Mouse (Mus musculus) cerebellum, adult 2 months (tissue): Measurements from ENCODE around the gene Creb3l1. TPM values are rescaled to one million over a fixed set of nuclear protein-coding genes. Genes with fewer than 3 reads are reported as not detected.

ENCODE experiments used
- DNase-seq, 2 experiments: peaks; one replicate each; pipeline ENCODE4 v3.0.0; 2021
- H3K27ac ChIP-seq: fragments of 200-500 bp; 2 replicates; pipeline ENCODE4 v1.5.1; 2012; ENCODE audit warnings: low read length, control low read depth, inconsistent platforms; ENCODE audit not compliant: insufficient read depth
- H3K27me3 ChIP-seq: fragments of 200-500 bp; 2 replicates; pipeline ENCODE4 v1.6.1; 2012; ENCODE audit warnings: inconsistent platforms, mild to moderate bottlenecking, low read length, moderate library complexity; ENCODE audit not compliant: control insufficient read depth, insufficient read depth
- H3K4me1 ChIP-seq: fragments of 200-500 bp; 2 replicates; pipeline ENCODE4 v1.6.1; 2011; ENCODE audit warnings: low read length; ENCODE audit not compliant: control insufficient read depth, insufficient read depth
- H3K4me3 ChIP-seq: fragments of 200-500 bp; replicated peaks from 2 replicates; pipeline ENCODE3; 2011; ENCODE audit warnings: mild to moderate bottlenecking, low read depth, low read length, control low read depth; ENCODE audit not compliant: insufficient read depth
- CTCF ChIP-seq: fragments of 200-500 bp; IDR thresholded peaks from 2 replicates; pipeline ENCODE4 v1.5.1; 2011; ENCODE audit warnings: low read depth, mild to moderate bottlenecking, control low read depth, low read length, moderate library complexity, borderline replicate concordance; ENCODE audit not compliant: insufficient read depth
- POLR2A ChIP-seq: fragments of 200-500 bp; IDR thresholded peaks from 2 replicates; pipeline ENCODE4 v1.6.1; 2011; ENCODE audit warnings: low read length, control low read depth, borderline replicate concordance; ENCODE audit not compliant: insufficient read depth
- WGBS: fragments of 180-500 bp; shearing (Covaris S2); methylation state at CpG from one replicate; pipeline ENCODE4 v1.1.7; 2018; 5-methylcytosine and 5-hydroxymethylcytosine counted together
- polyA plus RNA-seq: library from polyadenylated mRNA; depleted of rRNA; stranded (reverse); fragments of >200 nt; gene quantifications from 2 replicates; pipeline ENCODE4 v1.2.3, GENCODE M21; 2012

Creb3l1 gene
- polyA plus RNA-seq, 1 experiment: 1.3 TPM

- Histone ChIP-seq H3K4me3 (peak overlapping the region; percentile 23), H3K27me3 (no peaks in the 10 kb centered on the region), H3K4me1 (peaks cover 69% of the 10 kb centered on the region), H3K27ac (peak overlapping the region; percentile 77)
- DNase-seq: peak; percentile 56 to 62
- 1% methylated on average over 4 of the region's 4 CpGs for WGBS
- TF ChIP-seq CTCF (no peak), POLR2A (no peak)
These were observed 67.2 kb downstream of the Creb3l1 start for GRCm38 (mm10) chr2:91957096-91957495.

GRCm38 (mm10) chr2:91955875-91956274 lies 68.4 kb downstream of the Creb3l1 start:
- Histone ChIP-seq H3K4me1 (peaks cover 77% of the 10 kb centered on the region), H3K27me3 (no peaks in the 10 kb centered on the region), H3K27ac (peak overlapping the region; percentile 44), H3K4me3 (no peak overlapping the region)
- DNase-seq: no peak
- TF ChIP-seq POLR2A: no peak
- no peak for TF ChIP-seq CTCF
- 46% methylated on average over 6 of the region's 6 CpGs for WGBS

GRCm38 (mm10) chr2:91955121-91955591 lies 69.1 kb downstream of the Creb3l1 start:
- no peaks in the 10 kb centered on the region for H3K27me3 ChIP-seq
- DNase-seq: peak; percentile 67 to 75
- no peak overlapping the region for H3K4me3 ChIP-seq
- H3K4me1 ChIP-seq: peaks cover 74% of the 10 kb centered on the region
- peak overlapping the region; percentile 44 for H3K27ac ChIP-seq
- 25% methylated on average over 4 of the region's 4 CpGs for WGBS
- TF ChIP-seq CTCF: no peak
- TF ChIP-seq POLR2A: no peak

GRCm38 (mm10) chr2:91953825-91954224 lies 70.5 kb downstream of the Creb3l1 start:
- Histone ChIP-seq H3K4me3 (no peak overlapping the region), H3K27me3 (no peaks in the 10 kb centered on the region), H3K27ac (peak overlapping the region; percentile 70), H3K4me1 (peaks cover 74% of the 10 kb centered on the region)
- no peak for TF ChIP-seq POLR2A
- no peak for TF ChIP-seq CTCF
- DNase-seq: peak; percentile 61 to 70
- 1% methylated on average over 5 of the region's 5 CpGs for WGBS

GRCm38 (mm10) chr2:91950275-91951085 lies 73.8 kb downstream of the Creb3l1 start:
- no peak for TF ChIP-seq CTCF
- no peak for TF ChIP-seq POLR2A
- Histone ChIP-seq H3K4me1 (peaks cover 75% of the 10 kb centered on the region), H3K27me3 (no peaks in the 10 kb centered on the region), H3K27ac (peak overlapping the region; percentile 98), H3K4me3 (peak overlapping the region; percentile 48)
- peak; percentile 84 to 93 for DNase-seq
- 3% methylated on average over 15 of the region's 15 CpGs for WGBS

GRCm38 (mm10) chr2:91949411-91950274 lies 74.7 kb downstream of the Creb3l1 start:
- H3K4me1 ChIP-seq: peaks cover 76% of the 10 kb centered on the region
- DNase-seq: peak; percentile 80 to 86
- peak overlapping the region; percentile 48 for H3K4me3 ChIP-seq
- no peak for TF ChIP-seq CTCF
- TF ChIP-seq POLR2A: no peak
- no peaks in the 10 kb centered on the region for H3K27me3 ChIP-seq
- WGBS: 13% methylated on average over 17 of the region's 17 CpGs
- H3K27ac ChIP-seq: peak overlapping the region; percentile 98

GRCm38 (mm10) chr2:91948792-91949241 lies 75.5 kb downstream of the Creb3l1 start:
- TF ChIP-seq CTCF (no peak), POLR2A (no peak)
- WGBS: 24% methylated on average over 3 of the region's 3 CpGs
- Histone ChIP-seq H3K27ac (peak overlapping the region; percentile 98), H3K4me1 (peaks cover 80% of the 10 kb centered on the region), H3K4me3 (no peak overlapping the region), H3K27me3 (no peaks in the 10 kb centered on the region)
- DNase-seq: peak; percentile 56 to 62
